Mouse (Mus musculus): ENCODE results near the gene Lrp3. TPM values are rescaled to one million over a fixed set of nuclear protein-coding genes. Genes with fewer than 3 reads are reported as not detected.
"Not testable (repeated sequence)": the region's sequence is repeated elsewhere in the genome, so short reads cannot be mapped to it uniquely, and the experiment has no call there.

The Lrp3 gene
- total RNA-seq (2022): 10 to 100 TPM; 21.8 to 24.6 (median 24.3) TPM

DNA sequence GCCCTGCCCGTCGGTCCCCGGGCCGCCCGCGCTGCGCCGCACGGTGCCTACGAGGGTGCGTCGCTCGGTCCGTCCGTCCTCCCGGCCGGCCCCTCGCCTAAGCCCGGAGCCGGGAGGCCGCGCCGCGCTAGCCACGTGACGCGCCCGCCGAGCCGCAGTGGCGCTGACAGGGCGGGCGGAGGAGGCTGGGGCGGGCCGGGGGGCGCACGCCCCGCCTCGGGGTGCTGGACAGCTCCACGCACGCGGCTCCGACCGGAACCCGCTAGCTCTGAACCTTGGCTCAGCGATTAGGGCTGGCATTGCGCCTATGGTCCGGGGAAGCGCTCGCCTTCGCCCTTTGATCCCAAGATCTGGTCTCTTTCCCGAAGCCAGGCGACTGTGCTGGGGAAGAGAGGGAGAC, at the start of gene Lrp3:
TSS of gene Lrp3 (minus strand) at position 274 of the 400 bp plus-strand sequence.
- peak; percentile 71 for DNase-seq

DNA sequence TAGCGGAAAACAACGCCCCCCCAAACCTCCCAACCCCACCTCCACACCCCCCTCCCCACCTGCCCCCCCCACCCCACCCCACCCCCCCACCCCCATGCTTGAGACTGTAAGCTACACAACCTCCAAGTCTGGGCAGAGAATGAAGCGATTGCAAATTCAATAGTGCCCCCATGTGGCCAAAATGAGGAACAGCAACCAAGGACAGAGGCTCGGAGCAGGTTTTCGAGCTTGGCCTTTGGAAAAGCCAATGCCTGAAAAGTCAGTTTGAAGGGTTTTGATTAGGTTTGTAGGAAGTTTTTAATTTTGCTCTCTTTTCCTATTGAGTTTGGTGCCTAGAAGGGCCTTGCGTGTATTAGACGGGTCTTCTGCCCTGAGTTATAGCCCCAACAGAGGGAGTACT, 49.4 kb upstream of the Lrp3 start:
- DNase-seq: peak; percentile 39

DNA sequence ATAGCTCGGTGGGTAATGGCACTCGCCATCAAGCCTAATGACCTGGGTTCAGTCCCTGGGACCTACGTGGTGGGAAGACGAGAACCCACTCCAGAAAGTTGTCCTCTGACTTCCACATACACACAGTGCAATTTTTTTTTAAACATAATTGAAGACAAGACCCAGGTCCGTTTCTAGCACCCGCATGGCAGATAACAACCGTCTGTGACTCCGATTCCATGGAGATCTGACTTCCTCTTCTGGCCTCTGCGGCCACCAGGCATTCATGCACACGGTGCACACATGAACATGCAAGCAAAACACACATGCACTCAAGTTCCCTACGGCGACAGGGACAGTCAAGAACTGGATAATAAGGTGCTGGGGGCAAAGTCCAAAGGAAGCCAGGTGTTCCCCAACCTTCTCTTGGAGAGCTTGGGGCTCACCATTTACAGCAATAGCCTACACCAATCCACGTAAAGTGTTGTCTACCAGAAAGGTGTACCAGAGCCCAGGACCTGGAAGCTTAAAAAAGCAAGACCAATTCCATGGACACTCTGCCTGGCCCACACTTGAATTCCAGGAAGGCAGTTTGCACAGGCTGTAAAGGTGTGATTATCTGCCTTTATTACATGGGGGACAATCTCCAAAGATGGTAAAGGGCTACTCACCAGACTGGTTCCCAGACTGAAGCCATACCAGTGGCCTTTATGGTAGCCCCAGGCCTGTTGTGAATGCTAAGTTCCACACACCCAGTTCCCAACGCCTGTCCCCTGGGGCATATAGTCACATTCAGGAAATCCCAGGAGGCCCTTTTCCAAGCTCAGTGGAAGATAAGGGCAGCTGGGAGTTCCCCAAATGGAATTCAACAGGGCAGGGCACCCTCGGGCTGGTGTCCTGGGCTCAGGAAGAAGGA, 48.5 kb upstream of the Lrp3 start:
- no peak for DNase-seq

DNA sequence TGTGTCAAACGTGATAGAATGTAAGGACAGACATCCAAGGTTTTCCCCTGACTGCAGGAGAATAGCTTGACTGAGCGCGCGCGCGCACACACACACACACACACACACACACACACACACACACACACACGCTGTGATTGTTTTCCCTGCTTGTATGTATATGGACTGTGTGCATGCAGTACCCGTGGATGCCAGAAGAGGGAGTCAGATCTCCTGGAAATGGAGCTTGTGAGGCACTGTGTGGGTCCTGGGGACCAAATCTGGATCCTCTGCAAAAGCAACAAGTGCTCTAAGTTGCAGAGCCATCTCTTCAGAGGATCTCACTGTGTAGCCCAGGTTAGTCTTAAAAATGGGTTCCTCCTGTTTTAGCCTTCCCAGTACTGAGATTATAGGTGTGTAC, 44.1 kb upstream of the Lrp3 start:
- DNase-seq: no peak

DNA sequence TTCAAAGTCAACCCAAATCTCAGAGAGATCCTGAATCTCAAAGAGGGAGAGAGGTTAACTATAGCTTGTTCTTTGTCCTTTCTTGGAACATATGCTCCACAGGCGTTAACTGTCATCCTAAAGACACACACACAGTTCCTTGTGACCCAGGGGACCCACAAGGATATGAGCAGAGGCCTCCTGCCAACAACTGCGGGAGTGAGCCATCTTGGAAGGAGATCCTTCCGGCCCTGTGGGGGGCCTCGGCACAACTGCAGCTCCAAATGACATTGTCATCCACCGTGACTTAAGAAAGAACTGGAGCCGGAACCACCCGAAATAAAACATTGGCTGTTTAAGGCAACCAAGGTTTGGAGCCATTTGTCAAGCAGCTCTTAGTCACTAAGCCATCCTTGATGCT, 43.0 kb upstream of the Lrp3 start:
- no peak for DNase-seq

DNA sequence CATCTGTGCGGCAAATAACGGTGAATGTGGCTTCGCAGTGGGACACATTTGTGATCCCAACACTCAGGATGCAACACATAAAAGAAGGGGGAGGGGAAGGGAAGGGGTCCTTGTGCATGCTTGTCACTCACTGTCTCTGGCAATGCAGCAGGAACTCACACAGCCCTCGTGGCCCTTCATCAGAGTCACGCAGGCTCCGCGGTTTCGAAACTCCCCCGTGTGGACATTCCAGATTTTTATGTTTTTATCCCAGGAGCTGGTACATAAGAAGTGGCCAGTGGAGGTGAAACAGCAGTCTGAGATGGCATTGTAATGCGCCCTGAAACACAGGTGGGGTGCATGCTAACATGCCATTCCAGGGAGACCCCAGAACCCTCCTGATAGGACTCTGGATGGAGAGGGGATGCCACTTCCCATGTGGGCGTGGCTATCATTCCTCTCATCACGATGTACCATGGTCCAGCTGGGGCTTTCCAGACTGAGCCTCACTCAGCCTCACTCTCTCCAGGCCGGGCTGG, 36.8 kb upstream of the Lrp3 start:
- DNase-seq: no peak

DNA sequence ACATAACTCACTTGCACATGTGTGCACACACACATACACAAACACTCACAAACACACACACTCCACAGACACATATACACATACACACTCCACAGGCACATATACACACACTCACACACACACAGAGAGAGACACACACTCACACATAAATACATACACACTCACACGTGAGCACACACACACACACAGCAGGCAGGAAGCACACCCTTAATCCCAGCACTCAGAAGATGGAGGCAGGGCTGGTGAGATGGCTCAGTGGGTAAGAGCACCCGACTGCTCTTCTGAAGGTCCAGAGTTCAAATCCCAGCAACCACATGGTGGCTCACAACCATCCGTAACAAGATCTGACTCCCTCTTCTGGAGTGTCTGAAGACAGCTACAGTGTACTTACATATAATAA, 22.6 kb upstream of the Lrp3 start:
- DNase-seq: not testable (repeated sequence)

DNA sequence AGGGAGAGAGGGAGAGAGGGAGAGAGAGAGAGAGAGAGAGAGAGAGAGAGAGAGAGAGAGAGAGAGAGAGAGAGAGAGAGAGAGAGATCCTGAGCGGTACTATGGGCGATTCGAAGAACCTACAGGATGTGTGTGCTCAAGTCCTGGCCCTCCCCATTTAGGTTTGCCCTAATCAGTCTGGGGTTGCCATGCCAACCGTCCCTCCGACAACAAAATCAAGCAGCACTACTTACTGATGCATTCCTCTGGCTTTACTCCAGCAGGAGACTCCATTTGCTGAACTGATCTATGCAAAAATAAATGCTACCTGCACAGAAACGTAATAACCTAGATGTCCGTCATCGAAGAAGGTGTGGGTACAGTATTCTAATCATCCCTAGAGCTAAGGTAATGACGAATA, 20.0 kb upstream of the Lrp3 start:
- DNase-seq: peak; percentile 71

DNA sequence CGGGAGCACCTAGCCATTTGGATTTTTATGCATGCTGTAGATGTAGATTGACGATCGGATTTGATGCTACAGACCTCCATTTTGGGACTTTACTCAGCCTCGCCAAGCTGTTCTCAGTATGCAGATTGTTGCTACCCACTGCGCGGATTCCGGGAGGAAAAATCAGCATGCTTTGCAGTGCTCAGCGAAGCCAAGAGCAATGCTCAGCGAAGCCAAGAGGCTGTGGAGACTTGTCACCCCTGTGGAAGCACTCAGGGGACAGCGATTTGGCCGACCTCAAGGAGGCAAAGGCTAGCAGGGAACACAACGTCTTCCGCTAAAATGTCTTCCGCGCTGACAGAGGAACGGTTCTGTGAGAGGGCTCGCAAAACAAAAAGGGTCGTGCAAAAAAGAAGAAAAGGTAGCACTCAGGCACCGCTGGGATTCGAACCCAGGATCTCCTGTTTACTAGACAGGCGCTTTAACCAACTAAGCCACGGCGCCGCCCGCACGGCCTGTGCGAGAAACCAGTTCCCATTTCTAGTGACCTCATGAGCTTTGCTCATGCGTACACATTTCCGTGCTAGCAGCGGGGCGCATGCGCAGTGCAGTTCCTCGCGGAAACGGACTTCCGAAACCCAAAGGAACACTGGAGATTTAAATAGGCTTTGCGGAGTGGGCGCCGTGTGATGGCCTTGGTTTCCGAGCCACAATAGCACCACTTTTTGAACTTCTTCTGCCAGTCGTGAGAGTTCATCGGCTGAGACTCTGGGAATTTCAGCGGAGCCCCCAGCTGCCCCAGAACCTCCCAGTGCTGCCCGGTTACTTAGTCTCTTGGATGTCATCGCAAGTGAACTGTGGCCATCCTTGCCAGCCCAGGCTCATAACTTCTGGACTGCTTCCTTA, 19.3 kb upstream of the Lrp3 start:
- peak; percentile 96 for DNase-seq

DNA sequence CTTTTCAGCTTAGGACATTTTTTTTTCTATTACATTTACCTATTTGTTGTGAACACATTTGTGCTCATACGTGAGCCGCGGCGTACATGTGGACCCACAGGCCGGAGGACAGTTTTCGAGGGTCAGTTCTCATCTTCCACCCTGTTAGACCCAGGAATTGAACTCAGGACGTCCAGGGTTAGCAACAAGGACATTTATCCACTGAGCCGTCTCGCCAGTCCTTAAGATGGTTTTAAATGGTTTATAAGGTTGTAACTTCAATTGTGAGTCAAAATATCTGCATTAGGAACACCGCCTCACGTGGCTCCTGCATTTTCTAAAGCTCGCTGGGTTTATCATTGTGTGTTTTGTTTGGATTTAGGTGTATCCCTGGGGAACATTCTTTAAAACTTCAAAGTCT, 18.6 kb upstream of the Lrp3 start:
- no peak for DNase-seq

DNA sequence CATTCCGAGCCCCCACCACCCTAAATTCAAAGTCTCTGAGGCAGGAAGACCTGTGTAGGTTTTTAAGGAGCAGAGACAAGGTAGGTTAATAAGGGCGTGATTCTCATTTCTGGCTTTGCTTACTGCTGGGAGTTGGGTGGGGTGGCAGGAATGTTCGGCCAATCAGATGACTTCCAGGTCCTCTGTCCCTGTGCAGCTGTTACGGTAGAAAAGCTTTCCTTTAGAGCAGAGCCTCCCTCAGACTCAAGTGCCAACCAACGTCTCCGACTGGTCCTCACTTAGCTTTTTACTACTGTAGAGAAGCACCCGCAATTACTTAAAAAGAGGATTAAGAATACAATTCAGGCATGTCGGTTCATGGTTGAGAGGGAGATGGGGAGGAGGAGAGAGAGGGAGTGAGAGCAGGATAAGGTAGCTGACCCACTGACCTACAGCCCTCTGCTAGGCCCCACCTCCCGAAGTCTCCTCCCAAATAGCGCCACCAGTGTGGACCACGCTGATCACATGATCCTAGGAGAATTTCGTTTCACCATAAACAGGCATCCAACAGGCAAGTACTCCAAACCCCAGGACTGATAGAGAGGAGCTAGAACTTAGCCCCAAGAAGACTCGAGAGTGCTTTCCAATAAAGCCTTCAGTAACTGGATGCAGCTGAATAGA, 17.6 kb upstream of the Lrp3 start:
- DNase-seq: no peak

DNA sequence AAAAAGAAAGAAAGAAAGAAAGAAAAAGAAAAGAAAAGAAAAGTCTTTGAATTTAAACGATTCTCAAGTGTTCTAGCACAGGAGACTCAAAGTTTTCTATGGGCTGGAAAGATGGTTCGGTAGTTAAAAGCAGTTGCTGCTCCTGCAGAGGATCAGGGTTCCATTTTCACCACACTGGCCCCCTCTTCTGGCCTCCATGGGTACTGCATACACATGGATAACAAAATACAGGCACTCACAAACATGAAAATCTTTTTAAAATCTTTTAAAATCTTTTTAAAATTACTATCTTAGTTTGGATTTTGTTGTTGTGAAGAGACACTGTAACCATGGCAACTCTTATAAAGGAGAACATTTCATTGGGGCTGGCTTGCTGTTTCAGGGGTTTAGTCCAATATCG, 15.0 kb upstream of the Lrp3 start:
- DNase-seq: no peak

DNA sequence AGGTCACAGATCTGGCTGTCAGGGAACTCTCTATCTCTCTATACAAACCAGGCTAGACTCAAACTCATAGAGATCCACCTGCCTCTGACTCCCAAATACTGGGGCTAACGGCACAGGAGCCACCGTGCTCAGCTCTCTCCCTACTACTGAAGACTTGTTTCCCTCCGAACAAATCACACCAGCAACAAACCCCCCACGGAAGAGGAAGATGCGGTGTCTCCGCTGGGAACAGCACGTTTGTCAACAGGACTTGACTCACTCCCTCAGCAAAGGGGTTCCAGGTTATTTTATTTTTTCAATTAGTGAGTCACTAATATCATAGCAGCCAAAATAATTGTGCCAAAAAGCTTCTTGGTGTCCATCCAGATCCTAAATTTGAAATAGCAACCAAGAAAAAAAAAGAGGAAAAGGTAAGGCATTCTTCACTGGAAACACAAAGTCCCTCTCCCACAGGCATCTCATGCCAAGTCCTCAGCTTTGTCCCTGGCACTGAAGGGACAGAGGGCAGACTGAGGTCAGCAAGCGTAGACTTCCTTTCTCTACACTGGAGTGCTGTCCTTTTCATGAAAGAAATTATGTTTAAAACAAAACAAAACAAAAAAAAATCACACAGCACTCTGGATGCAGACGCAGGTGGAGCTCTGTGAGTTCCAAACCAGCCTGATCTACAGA, 5.5 kb upstream of the Lrp3 start:
- no peak for DNase-seq

DNA sequence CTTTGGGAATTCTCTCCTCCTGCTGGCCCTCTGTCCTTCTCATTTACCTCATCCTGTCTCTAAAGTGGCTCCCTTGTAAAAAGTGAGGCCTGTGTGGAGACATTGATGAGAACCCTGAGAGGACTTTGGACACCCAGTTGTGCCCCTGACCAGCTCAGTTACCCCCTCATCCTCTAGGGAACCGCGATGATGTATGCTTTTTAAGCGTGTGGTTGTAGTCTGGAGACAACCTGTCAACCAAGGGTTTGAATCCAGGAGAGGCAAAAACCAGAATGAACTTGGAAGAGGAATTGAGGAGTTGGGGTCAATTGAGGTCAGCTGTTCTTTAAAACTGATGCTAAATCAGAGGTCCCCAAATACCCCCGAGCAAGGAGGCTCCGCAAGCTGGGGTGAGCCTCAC, 433 bp upstream of the Lrp3 start:
- DNase-seq: no peak

DNA sequence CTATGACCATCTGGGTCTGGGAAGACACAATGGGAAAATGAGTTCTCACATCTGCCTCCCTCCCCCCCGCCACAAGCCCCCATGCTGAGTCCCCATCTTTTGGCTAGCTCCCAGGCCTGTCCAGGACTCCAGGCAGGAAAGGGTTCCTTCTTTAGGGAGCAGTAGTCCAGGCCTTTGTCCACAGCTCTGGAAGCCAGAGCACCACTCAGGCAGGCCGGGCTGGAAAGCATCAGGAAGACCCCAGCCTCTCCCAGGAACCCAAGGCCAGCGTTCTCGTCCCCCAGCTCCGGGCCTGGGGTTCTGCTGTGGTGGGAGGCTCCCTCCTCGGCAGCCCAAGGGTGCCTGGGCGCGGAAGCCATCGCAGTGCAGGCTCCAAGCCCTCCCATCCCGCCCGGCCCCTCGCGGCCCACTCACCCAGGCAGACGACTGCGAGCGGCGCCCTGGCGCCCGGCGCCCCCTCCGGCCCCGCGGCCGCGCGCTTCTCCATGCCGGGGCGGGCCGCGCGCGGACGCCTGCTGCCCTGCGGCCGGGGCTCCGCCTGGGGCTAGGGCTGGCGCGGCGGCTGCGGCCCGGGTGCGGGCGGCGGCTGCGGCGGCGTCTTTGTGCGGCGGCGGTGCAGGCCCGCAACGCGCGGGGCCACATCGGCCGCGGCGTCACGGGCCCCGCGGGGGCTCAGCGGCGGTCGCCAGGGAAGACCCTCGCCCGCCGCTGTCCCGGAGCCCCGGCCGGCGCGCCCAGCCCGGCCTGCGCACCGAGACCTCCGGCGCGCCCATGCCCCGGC, 666 bp downstream of the Lrp3 start:
- DNase-seq: no peak

DNA sequence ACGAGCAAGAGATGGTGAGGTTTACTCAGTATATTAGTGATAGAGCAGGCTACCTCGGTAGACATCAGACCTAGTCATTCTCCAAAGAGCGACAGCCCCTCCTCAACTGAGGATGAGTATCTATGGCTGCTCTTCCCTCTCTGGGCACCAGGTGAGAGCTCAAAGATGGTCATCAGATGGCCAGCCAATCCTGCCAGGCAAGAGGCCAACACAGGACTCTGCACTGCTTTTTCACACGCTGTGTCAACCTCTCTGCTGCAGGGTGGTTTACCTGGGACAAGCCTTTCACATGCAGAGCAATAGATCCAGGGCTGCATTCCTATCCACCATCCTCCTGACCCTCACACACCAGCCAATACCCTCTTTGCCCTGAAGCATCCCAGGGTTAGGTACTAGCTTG, 3.5 kb downstream of the Lrp3 start:
- no peak for DNase-seq

DNA sequence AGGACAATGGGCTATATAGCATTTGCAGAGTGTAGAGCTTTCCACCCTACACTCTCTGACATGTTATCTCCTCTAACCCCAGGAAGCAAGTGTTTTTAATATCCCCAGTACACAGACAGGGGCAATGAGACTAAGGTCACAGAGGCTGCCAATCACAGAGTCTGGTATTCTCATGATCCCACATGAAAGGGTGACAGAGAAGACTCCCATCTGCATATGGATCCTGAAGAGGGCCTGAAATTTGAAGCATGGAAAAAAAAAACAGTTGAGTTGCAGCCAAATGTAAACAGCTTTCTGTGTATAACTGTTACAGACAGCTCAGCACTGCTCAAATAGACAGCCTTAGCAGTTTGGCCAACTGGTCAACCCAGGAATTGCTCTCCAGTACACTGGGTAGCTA, 15.5 kb downstream of the Lrp3 start:
- no peak for DNase-seq

DNA sequence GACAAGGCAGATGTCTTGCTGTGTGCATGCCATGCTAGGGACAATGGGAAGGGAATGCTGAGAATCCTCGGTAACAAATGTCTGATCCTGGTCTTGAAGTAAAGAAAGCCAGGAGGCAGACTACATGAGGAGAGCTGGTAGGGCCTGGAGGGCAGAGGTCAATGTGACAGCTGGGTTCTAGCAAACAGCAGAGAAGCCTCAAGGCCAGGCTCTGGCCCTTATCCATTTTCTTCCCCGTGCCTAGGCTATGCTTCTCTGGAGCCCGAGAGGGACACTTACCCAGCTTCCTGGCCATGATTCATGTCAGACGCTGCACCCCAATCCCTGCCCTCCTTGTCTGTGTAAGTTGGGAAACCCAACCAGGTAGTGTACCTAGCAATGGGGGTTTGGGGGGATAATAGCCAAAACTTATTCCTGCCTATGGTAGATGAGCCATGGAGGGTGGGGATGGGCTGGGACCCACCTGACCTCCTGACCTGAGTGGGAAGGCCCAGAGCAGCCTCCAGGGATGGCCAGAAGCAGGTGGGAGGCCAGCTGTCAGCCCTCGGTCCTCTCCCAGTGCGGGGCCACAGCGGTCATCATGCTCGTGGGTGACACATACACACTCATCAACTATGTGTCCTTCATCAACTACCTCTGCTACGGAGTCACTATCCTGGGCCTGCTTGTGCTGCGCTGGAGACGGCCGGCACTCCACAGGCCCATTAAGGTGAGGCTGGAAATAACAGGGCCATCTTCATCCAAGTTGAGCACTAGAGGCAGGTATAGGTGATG, 16.1 kb downstream of the Lrp3 start:
- DNase-seq: no peak

DNA sequence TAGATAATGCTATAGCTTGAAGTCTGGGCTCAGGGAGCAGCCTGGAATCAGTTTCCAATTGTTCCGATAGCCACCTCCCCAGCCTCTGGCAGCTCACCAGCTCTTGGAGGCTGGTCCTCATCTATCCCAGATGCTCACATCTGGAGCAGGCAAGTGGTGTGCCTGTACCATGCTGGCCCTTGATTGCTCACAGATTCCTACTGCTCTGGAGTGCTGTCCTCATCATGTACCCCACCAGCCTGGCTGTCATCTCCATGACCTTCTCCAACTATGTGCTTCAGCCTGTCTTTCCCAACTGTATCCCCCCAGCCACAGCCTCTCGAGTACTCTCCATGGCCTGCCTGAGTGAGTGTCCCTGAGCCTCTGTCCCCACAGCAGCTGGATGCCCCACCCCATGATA, 18.3 kb downstream of the Lrp3 start:
- no peak for DNase-seq

DNA sequence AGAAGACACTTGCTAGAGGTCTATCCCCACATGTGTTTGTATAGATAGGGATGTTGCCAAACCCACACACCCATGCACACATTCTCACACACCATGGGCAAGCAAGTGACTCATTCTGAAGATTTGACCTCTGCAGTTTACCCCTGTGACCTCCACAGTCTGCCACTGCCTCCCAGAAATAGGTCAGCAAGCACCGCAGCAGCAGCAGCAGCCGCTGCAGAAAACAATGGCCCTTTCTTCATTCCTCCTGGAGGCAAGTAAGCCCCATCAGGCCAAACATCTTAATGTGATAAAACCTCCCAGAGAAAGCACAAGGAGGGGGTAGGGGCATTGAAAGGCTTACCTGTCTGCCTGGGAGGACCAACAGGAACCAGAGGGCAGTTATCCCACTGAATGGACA, 24.0 kb downstream of the Lrp3 start:
- DNase-seq: no peak

DNA sequence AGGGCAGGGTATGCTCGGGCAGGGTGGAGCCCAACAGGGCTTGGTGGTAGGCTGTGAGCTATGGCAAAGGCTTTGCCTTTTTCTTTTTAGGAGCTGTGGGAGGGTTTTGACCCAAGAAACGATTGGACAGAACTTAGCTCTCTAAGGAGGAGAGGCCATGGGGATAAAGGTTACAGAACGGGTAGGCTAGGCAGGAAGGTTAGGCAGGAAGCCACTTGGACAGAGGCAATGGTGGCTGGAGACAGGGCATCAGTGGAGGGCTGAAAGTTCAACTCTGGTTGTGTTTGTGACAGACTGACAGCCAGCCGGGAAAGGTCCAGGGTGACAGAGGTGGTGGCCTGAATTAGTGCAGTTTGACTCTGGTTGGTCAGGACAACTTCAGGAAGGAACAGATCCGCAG, 25.6 kb downstream of the Lrp3 start:
- no peak for DNase-seq
